Mouse (Mus musculus) liver, adult 2 months (tissue): ENCODE measurements at regions not wholly inside any gene's neighbourhood (a gene's known extent, or its start where the extent isn't known, plus 50 kb on each side); places are given as distances from the start of the nearest gene placed in this dataset.

Experiments
- DNase-seq: peaks from one replicate; pipeline ENCODE4 v3.0.0-alpha.2; 2011; ENCODE audit warnings: low read depth, low spot score; ENCODE audit errors: extremely low read depth
- H3K27ac ChIP-seq: fragments of 200-500 bp; replicated peaks from 2 replicates; pipeline ENCODE4 v1.5.1; 2012; ENCODE audit warnings: low read depth, mild to moderate bottlenecking, control low read depth, inconsistent platforms, low read length; ENCODE audit not compliant: insufficient read depth
- H3K27me3 ChIP-seq: fragments of 200-500 bp; 2 replicates; pipeline ENCODE4 v1.6.1; 2012; ENCODE audit warnings: mild to moderate bottlenecking, moderate library complexity, low read length, inconsistent platforms; ENCODE audit not compliant: control insufficient read depth, insufficient read depth
- H3K36me3 ChIP-seq: fragments of 200-500 bp; 2 replicates; pipeline ENCODE4 v1.6.1; 2012; ENCODE audit warnings: low read length, inconsistent platforms; ENCODE audit not compliant: control insufficient read depth, insufficient read depth
- H3K4me1 ChIP-seq: fragments of 200-500 bp; 2 replicates; pipeline ENCODE4 v1.6.1; 2011; ENCODE audit warnings: low read length; ENCODE audit not compliant: control insufficient read depth, insufficient read depth
- H3K4me3 ChIP-seq: fragments of 200-500 bp; 2 replicates; pipeline ENCODE4 v1.5.1; 2011; ENCODE audit warnings: low read depth, mild to moderate bottlenecking, control low read depth, low read length, moderate library complexity; ENCODE audit not compliant: insufficient read depth
- H3K79me2 ChIP-seq: fragments of 200-500 bp; 2 replicates; pipeline ENCODE4 v1.6.1; 2012; ENCODE audit warnings: inconsistent platforms, mild to moderate bottlenecking, low read length, moderate library complexity; ENCODE audit not compliant: control insufficient read depth, insufficient read depth
- H3K9ac ChIP-seq: fragments of 200-500 bp; 2 replicates; pipeline ENCODE4 v1.6.1; 2012; ENCODE audit warnings: low read depth, mild to moderate bottlenecking, control low read depth, inconsistent platforms, low read length
- CTCF ChIP-seq: fragments of 200-500 bp; IDR thresholded peaks from 2 replicates; pipeline ENCODE4 v1.5.1; 2011; ENCODE audit warnings: low read depth, low read length, control low read depth
- POLR2A ChIP-seq: fragments of 200-500 bp; IDR thresholded peaks from 2 replicates; pipeline ENCODE4 v1.6.1; 2011; ENCODE audit warnings: low read length, control low read depth; ENCODE audit not compliant: insufficient read depth; ENCODE audit errors: extremely low read depth
- WGBS: fragments of 180-500 bp; shearing (Covaris S2); methylation state at CpG from one replicate; pipeline ENCODE4 v1.1.7; 2018; 5-methylcytosine and 5-hydroxymethylcytosine counted together

GRCm38 (mm10) chr13:111979428-111980204 is 170.8 kb upstream of the Map3k1 start:
- DNase-seq: no peak
- H3K4me1 ChIP-seq: peaks cover 14% of the 10 kb centered on the region
- no peak overlapping the region for H3K27ac ChIP-seq
- H3K9ac ChIP-seq: no peak overlapping the region
- no peak overlapping the region for H3K4me3 ChIP-seq
- WGBS: 48% methylated on average over 17 of the region's 17 CpGs
- H3K27me3 ChIP-seq: no peaks in the 10 kb centered on the region
- TF ChIP-seq CTCF: no peak
- no peak for TF ChIP-seq POLR2A
- no peaks in the 10 kb centered on the region for H3K36me3 ChIP-seq
- no peaks in the 10 kb centered on the region for H3K79me2 ChIP-seq

- TF ChIP-seq CTCF (no peak), POLR2A (no peak)
- Histone ChIP-seq H3K27ac (no peak overlapping the region), H3K79me2 (no peaks in the 10 kb centered on the region), H3K9ac (no peak overlapping the region), H3K27me3 (no peaks in the 10 kb centered on the region), H3K4me1 (peaks cover 14% of the 10 kb centered on the region), H3K36me3 (no peaks in the 10 kb centered on the region), H3K4me3 (no peak overlapping the region)
- WGBS: 82% methylated on average over 12 of the region's 12 CpGs
- no peak for DNase-seq
Observed at GRCm38 (mm10) chr13:111980205-111980595, 171.4 kb upstream of the Map3k1 start.

- DNase-seq: no peak
- H3K4me1 ChIP-seq: peaks cover 14% of the 10 kb centered on the region
- H3K36me3 ChIP-seq: no peaks in the 10 kb centered on the region
- no peak for TF ChIP-seq CTCF
- TF ChIP-seq POLR2A: no peak
- 84% methylated on average over 2 of the region's 2 CpGs for WGBS
- H3K27me3 ChIP-seq: no peaks in the 10 kb centered on the region
- no peak overlapping the region for H3K4me3 ChIP-seq
- no peak overlapping the region for H3K27ac ChIP-seq
- H3K79me2 ChIP-seq: no peaks in the 10 kb centered on the region
- H3K9ac ChIP-seq: no peak overlapping the region
Observed at GRCm38 (mm10) chr13:111981103-111981502, 172.3 kb upstream of the Map3k1 start.

- Histone ChIP-seq H3K79me2 (no peaks in the 10 kb centered on the region), H3K27ac (peak overlapping the region; percentile 85), H3K4me1 (peaks cover 14% of the 10 kb centered on the region), H3K27me3 (no peaks in the 10 kb centered on the region), H3K4me3 (no peak overlapping the region), H3K9ac (no peak overlapping the region), H3K36me3 (no peaks in the 10 kb centered on the region)
- peak; percentile 64 for DNase-seq
- no peak for TF ChIP-seq POLR2A
- TF ChIP-seq CTCF: no peak
- WGBS: 17% methylated on average over 6 of the region's 6 CpGs
Observed at GRCm38 (mm10) chr13:111982796-111983460, 174.1 kb upstream of the Map3k1 start.

GRCm38 (mm10) chr13:111984081-111984574 is 175.3 kb upstream of the Map3k1 start:
- peak overlapping the region; percentile 46 for H3K27ac ChIP-seq
- no peaks in the 10 kb centered on the region for H3K36me3 ChIP-seq
- no peak for TF ChIP-seq CTCF
- TF ChIP-seq POLR2A: no peak
- no peak overlapping the region for H3K4me3 ChIP-seq
- H3K9ac ChIP-seq: no peak overlapping the region
- no peaks in the 10 kb centered on the region for H3K27me3 ChIP-seq
- H3K4me1 ChIP-seq: peaks cover 14% of the 10 kb centered on the region
- DNase-seq: peak; percentile 95
- WGBS: 36% methylated on average over 10 of the region's 10 CpGs
- H3K79me2 ChIP-seq: no peaks in the 10 kb centered on the region
